Mouse (Mus musculus): ENCODE results near the gene Tmem178b. TPM values are rescaled to one million over a fixed set of nuclear protein-coding genes. Genes with fewer than 3 reads are reported as not detected.

Tmem178b gene
- polyA plus RNA-seq, 1 experiment = 0.11 TPM

GRCm38 (mm10) chr6:40048969-40049908 lies 176.2 kb downstream of the Tmem178b start:
- Histone ChIP-seq H3K27ac (ENCODE audit: insufficient read depth, low read length) (no peak overlapping the region), H3K4me3 (ENCODE audit: insufficient read depth, low read length) (no peak overlapping the region), H3K4me1 (ENCODE audit: control insufficient read depth, insufficient read depth, low read length) (no peaks in the 10 kb centered on the region)
- TF ChIP-seq POLR2A (IDR thresholded peaks at IDR 0.05; ENCODE audit: low read depth, low read length) (no peak), CTCF (IDR thresholded peaks at IDR 0.05; ENCODE audit: borderline replicate concordance, insufficient read depth, low read length) (no peak)

DNA sequence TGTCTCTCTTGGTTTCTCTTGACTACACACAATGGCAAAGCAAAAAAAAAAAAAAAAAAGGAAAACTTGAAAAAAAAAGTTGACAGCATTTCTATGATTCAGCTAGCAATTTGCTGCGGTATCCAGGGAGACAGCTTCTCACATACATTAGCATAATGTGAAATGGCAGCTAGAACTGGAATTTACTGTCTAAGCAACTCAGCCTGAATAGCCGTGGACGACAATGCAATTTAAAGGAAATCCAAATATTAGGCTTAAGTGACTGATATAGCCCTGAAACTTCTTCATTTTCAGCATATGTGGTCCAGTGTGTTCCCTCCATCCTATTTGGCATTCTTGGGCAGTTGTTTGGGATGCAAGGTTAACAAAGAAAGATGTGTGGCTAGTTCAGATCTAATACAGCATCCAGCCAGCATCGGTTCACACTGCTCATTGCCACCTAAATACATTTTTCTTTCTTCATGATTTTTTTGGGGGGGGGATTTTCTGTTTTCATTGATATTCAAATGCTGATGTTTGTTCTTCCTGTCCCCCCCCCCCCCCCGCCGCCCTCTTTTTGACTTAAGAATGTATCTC lies 176.9 kb downstream of the Tmem178b start:
- H3K27ac ChIP-seq (ENCODE audit: insufficient read depth, low read length) = no peak overlapping the region
- TF ChIP-seq POLR2A (IDR thresholded peaks at IDR 0.05; ENCODE audit: low read depth, low read length) (no peak), CTCF (IDR thresholded peaks at IDR 0.05; ENCODE audit: borderline replicate concordance, insufficient read depth, low read length) (no peak)
- no peaks in the 10 kb centered on the region for H3K4me1 ChIP-seq (ENCODE audit: control insufficient read depth, insufficient read depth, low read length)
- H3K4me3 ChIP-seq (ENCODE audit: insufficient read depth, low read length) = no peak overlapping the region

DNA sequence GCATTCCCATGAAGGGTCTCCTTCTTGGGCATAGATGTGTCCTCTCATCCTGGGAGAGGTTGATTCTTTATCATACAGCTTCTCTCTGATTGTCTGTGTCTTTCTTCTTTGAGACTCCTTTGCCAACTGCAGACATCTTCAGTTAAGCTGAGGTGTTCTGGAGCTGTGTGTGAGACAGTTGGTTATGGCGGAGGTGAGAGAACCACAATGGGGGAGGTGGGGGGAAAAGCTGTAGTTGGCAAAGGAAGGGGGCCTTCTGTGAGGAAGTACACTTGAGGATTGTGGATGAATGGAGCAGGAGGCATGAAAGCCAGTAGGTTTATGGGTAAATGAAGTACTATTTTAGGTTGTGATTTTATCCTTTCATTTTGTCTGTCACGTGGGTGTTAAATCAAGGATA lies 178.6 kb downstream of the Tmem178b start:
- Histone ChIP-seq H3K27ac (ENCODE audit: insufficient read depth, low read length) (no peak overlapping the region), H3K4me1 (ENCODE audit: control insufficient read depth, insufficient read depth, low read length) (no peaks in the 10 kb centered on the region), H3K4me3 (ENCODE audit: insufficient read depth, low read length) (no peak overlapping the region)
- TF ChIP-seq POLR2A (IDR thresholded peaks at IDR 0.05; ENCODE audit: low read depth, low read length) = no peak

DNA sequence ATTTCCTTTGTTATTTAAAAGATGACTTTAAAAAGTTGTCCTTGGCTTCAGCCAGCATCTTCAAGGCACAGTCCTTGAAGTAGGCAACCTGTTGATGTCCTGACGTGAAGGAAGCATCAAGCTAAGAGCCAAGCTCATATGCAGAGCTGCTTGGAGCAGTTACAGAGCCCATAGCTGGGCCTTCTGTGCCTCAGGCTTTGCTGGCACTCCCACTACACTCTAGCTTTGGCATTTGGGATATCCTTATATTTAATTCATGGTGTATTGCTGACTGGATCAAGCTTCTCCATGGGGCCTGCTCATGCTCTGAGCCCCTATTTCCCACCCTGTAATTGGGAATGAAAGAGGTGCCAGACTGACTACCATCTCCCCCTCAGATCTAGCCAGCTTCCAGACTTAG lies 179.5 kb downstream of the Tmem178b start:
- TF ChIP-seq CTCF (IDR thresholded peaks at IDR 0.05; ENCODE audit: borderline replicate concordance, insufficient read depth, low read length) = no peak
- no peak for TF ChIP-seq POLR2A (IDR thresholded peaks at IDR 0.05; ENCODE audit: low read depth, low read length)
- Histone ChIP-seq H3K27ac (ENCODE audit: insufficient read depth, low read length) (no peak overlapping the region), H3K4me1 (ENCODE audit: control insufficient read depth, insufficient read depth, low read length) (no peaks in the 10 kb centered on the region), H3K4me3 (ENCODE audit: insufficient read depth, low read length) (no peak overlapping the region)

GRCm38 (mm10) chr6:40059466-40059865 lies 186.4 kb downstream of the Tmem178b start:
- no peak for TF ChIP-seq CTCF (IDR thresholded peaks at IDR 0.05; ENCODE audit: borderline replicate concordance, insufficient read depth, low read length)
- no peak for TF ChIP-seq POLR2A (IDR thresholded peaks at IDR 0.05; ENCODE audit: low read depth, low read length)
- H3K4me3 ChIP-seq (ENCODE audit: insufficient read depth, low read length) = no peak overlapping the region
- H3K4me1 ChIP-seq (ENCODE audit: control insufficient read depth, insufficient read depth, low read length) = no peaks in the 10 kb centered on the region
- no peak overlapping the region for H3K27ac ChIP-seq (ENCODE audit: insufficient read depth, low read length)

- Histone ChIP-seq H3K4me3 (ENCODE audit: insufficient read depth, low read length) (no peak overlapping the region), H3K27ac (ENCODE audit: insufficient read depth, low read length) (no peak overlapping the region), H3K4me1 (ENCODE audit: control insufficient read depth, insufficient read depth, low read length) (no peaks in the 10 kb centered on the region)
- TF ChIP-seq POLR2A (IDR thresholded peaks at IDR 0.05; ENCODE audit: low read depth, low read length) = no peak
These were observed 188.5 kb downstream of the Tmem178b start for GRCm38 (mm10) chr6:40061327-40062189.

- no peak overlapping the region for H3K27ac ChIP-seq (ENCODE audit: insufficient read depth, low read length)
- no peak overlapping the region for H3K4me3 ChIP-seq (ENCODE audit: insufficient read depth, low read length)
- H3K4me1 ChIP-seq (ENCODE audit: control insufficient read depth, insufficient read depth, low read length) = no peaks in the 10 kb centered on the region
- TF ChIP-seq POLR2A (IDR thresholded peaks at IDR 0.05; ENCODE audit: low read depth, low read length) = no peak
These were observed 189.1 kb downstream of the Tmem178b start for GRCm38 (mm10) chr6:40062190-40062501.

- Histone ChIP-seq H3K27ac (ENCODE audit: insufficient read depth, low read length) (no peak overlapping the region), H3K4me1 (ENCODE audit: control insufficient read depth, insufficient read depth, low read length) (no peaks in the 10 kb centered on the region), H3K4me3 (ENCODE audit: insufficient read depth, low read length) (no peak overlapping the region)
- TF ChIP-seq POLR2A (IDR thresholded peaks at IDR 0.05; ENCODE audit: low read depth, low read length) (no peak), CTCF (IDR thresholded peaks at IDR 0.05; ENCODE audit: borderline replicate concordance, insufficient read depth, low read length) (no peak)
These were observed 190.4 kb downstream of the Tmem178b start for GRCm38 (mm10) chr6:40063438-40063837.

GRCm38 (mm10) chr6:40063899-40064298 lies 190.8 kb downstream of the Tmem178b start:
- no peak for TF ChIP-seq CTCF (IDR thresholded peaks at IDR 0.05; ENCODE audit: borderline replicate concordance, insufficient read depth, low read length)
- no peak for TF ChIP-seq POLR2A (IDR thresholded peaks at IDR 0.05; ENCODE audit: low read depth, low read length)
- H3K4me3 ChIP-seq (ENCODE audit: insufficient read depth, low read length) = no peak overlapping the region
- no peaks in the 10 kb centered on the region for H3K4me1 ChIP-seq (ENCODE audit: control insufficient read depth, insufficient read depth, low read length)
- no peak overlapping the region for H3K27ac ChIP-seq (ENCODE audit: insufficient read depth, low read length)

- no peaks in the 10 kb centered on the region for H3K4me1 ChIP-seq (ENCODE audit: control insufficient read depth, insufficient read depth, low read length)
These were observed 191.3 kb downstream of the Tmem178b start for GRCm38 (mm10) chr6:40064342-40064741.

More at GRCm38 (mm10) chr6:40064342-40064741, 191.3 kb downstream of the Tmem178b start:
- TF ChIP-seq CTCF (IDR thresholded peaks at IDR 0.05; ENCODE audit: borderline replicate concordance, insufficient read depth, low read length) = no peak
- no peak for TF ChIP-seq POLR2A (IDR thresholded peaks at IDR 0.05; ENCODE audit: low read depth, low read length)
- H3K27ac ChIP-seq (ENCODE audit: insufficient read depth, low read length) = no peak overlapping the region
- H3K4me3 ChIP-seq (ENCODE audit: insufficient read depth, low read length) = no peak overlapping the region

Measured in embryonic fibroblast, embryonic 13.5 days (primary cell).